Mouse (Mus musculus) thymus, postnatal 0 days (tissue): Measurements from ENCODE around the gene Cxcl17. TPM values are rescaled to one million over a fixed set of nuclear protein-coding genes. Genes with fewer than 3 reads are reported as not detected.
"Not testable (repeated sequence)": the region's sequence is repeated elsewhere in the genome, so short reads cannot be mapped to it uniquely, and the experiment has no call there.

Source experiments
- DNase-seq: peaks from one replicate; pipeline ENCODE4 v3.0.0-alpha.2; 2015; ENCODE audit warnings: low spot score
- polyA plus RNA-seq: library from polyadenylated mRNA; unstranded; fragments of >200 nt; fragmentation: Nextera tagmentation; extraction: Ambion mirVana; gene quantifications from 2 replicates; pipeline ENCODE4 v1.2.1, GENCODE M21; 2015

Cxcl17 gene
- 1.0 and 2.0 TPM in 2 replicates for polyA plus RNA-seq

GRCm38 (mm10) chr7:25412833-25413441 lies at the start of gene Cxcl17:
Cxcl17 (minus strand) TSS chr7:25412886.
- no peak for DNase-seq

GRCm38 (mm10) chr7:25462033-25462337 lies 49.3 kb upstream of the Cxcl17 start:
- DNase-seq, result not testable (repeated sequence)

GRCm38 (mm10) chr7:25461336-25462032 lies 48.8 kb upstream of the Cxcl17 start:
- not testable (repeated sequence) for DNase-seq

GRCm38 (mm10) chr7:25452103-25452502 lies 39.4 kb upstream of the Cxcl17 start:
- no peak for DNase-seq

- DNase-seq, result no peak
Observed at GRCm38 (mm10) chr7:25449913-25450890, 37.5 kb upstream of the Cxcl17 start.

- no peak for DNase-seq
Observed at GRCm38 (mm10) chr7:25440816-25441153, 28.1 kb upstream of the Cxcl17 start.

- no peak for DNase-seq
Observed at GRCm38 (mm10) chr7:25439978-25440815, 27.5 kb upstream of the Cxcl17 start.

GRCm38 (mm10) chr7:25439124-25439822 lies 26.6 kb upstream of the Cxcl17 start:
- DNase-seq, result no peak

GRCm38 (mm10) chr7:25436704-25437103 lies 24.0 kb upstream of the Cxcl17 start:
- no peak for DNase-seq

- no peak for DNase-seq
Observed at GRCm38 (mm10) chr7:25436226-25436625, 23.5 kb upstream of the Cxcl17 start.

- no peak for DNase-seq
Observed at GRCm38 (mm10) chr7:25435546-25435851, 22.8 kb upstream of the Cxcl17 start.

- DNase-seq, result no peak
Observed at GRCm38 (mm10) chr7:25434654-25435545, 22.2 kb upstream of the Cxcl17 start.

- DNase-seq, result no peak
Observed at GRCm38 (mm10) chr7:25433781-25434560, 21.3 kb upstream of the Cxcl17 start.

GRCm38 (mm10) chr7:25433007-25433541 lies 20.4 kb upstream of the Cxcl17 start:
- DNase-seq, result peak; percentile 3

- no peak for DNase-seq
Observed at GRCm38 (mm10) chr7:25432381-25432780, 19.7 kb upstream of the Cxcl17 start.

GRCm38 (mm10) chr7:25429886-25430784 lies 17.4 kb upstream of the Cxcl17 start:
- no peak for DNase-seq

GRCm38 (mm10) chr7:25428321-25428720 lies 15.6 kb upstream of the Cxcl17 start:
- DNase-seq, result no peak

- no peak for DNase-seq
Observed at GRCm38 (mm10) chr7:25427144-25427543, 14.5 kb upstream of the Cxcl17 start.
